Mouse (Mus musculus): ENCODE results near the gene Actl9.

Actl9 gene

GRCm38 (mm10) chr17:33432019-33432946 is at the start of gene Actl9:
Gene Actl9, plus strand, starts transcription at chr17:33432896.
- DNase-seq (ENCODE audit: low read depth, low spot score) = no peak

GRCm38 (mm10) chr17:33385705-33386104 is 47.0 kb upstream of the Actl9 start:
- no peak for DNase-seq (ENCODE audit: low read depth, low spot score)

- no peak for DNase-seq (ENCODE audit: low read depth, low spot score)
These were observed 40.4 kb upstream of the Actl9 start for GRCm38 (mm10) chr17:33392271-33392670.

GRCm38 (mm10) chr17:33394182-33395034 is 38.3 kb upstream of the Actl9 start, which contains the start of gene Zfp101:
Gene Zfp101, minus strand, starts transcription at chr17:33394641.
- peak; percentile 91 for DNase-seq (ENCODE audit: low read depth, low spot score)

- DNase-seq (ENCODE audit: low read depth, low spot score) = peak; percentile 60
These were observed 6.5 kb downstream of the Actl9 start for GRCm38 (mm10) chr17:33439148-33439547.

- peak; percentile 16 for DNase-seq (ENCODE audit: low read depth, low spot score)
These were observed 7.2 kb downstream of the Actl9 start for GRCm38 (mm10) chr17:33439922-33440321.

GRCm38 (mm10) chr17:33441159-33441558 is 8.5 kb downstream of the Actl9 start:
- DNase-seq (ENCODE audit: low read depth, low spot score) = no peak

GRCm38 (mm10) chr17:33456631-33457030 is 23.9 kb downstream of the Actl9 start:
- no peak for DNase-seq (ENCODE audit: low read depth, low spot score)

- DNase-seq (ENCODE audit: low read depth, low spot score) = no peak
These were observed 38.5 kb downstream of the Actl9 start for GRCm38 (mm10) chr17:33471206-33471605.

All from skeletal muscle tissue, adult 2 months (tissue).